Mouse (Mus musculus) spleen, adult 12 weeks (tissue): ENCODE measurements around the gene Syne3.
A peak's percentile ranks its signal among the peaks of the same experiment; 100 is the strongest.

Experiments
- DNase-seq: peaks from one replicate; pipeline ENCODE4 v3.0.0; 2022; ENCODE audit warnings: low spot score

Syne3 gene

GRCm38 (mm10) chr12:105009370-105010212, at the start of gene Syne3:
Syne3 (minus strand) TSS chr12:105009809.
- DNase-seq: peak; percentile 83

- DNase-seq: no peak
Measured at GRCm38 (mm10) chr12:105055308-105055707, 45.7 kb upstream of the Syne3 start.

GRCm38 (mm10) chr12:105054041-105054440, 44.4 kb upstream of the Syne3 start:
- no peak for DNase-seq

GRCm38 (mm10) chr12:105050898-105051297, 41.3 kb upstream of the Syne3 start:
- DNase-seq: peak; percentile 54

- no peak for DNase-seq
Measured at GRCm38 (mm10) chr12:105049813-105050212, 40.2 kb upstream of the Syne3 start.

GRCm38 (mm10) chr12:105048301-105048863, 38.8 kb upstream of the Syne3 start:
- DNase-seq: no peak

GRCm38 (mm10) chr12:105044775-105045174, 35.2 kb upstream of the Syne3 start:
- no peak for DNase-seq

GRCm38 (mm10) chr12:105043081-105043480, 33.5 kb upstream of the Syne3 start:
- no peak for DNase-seq

GRCm38 (mm10) chr12:105040950-105041349, 31.3 kb upstream of the Syne3 start:
- DNase-seq: peak; percentile 68

- DNase-seq: no peak
Measured at GRCm38 (mm10) chr12:105039578-105040289, 30.1 kb upstream of the Syne3 start.

- DNase-seq: peak; percentile 63
Measured at GRCm38 (mm10) chr12:105038918-105039317, 29.3 kb upstream of the Syne3 start.

- DNase-seq: no peak
Measured at GRCm38 (mm10) chr12:105038211-105038610, 28.6 kb upstream of the Syne3 start.

- DNase-seq: peak; percentile 64
Measured at GRCm38 (mm10) chr12:105034130-105034769, 24.6 kb upstream of the Syne3 start.

- no peak for DNase-seq
Measured at GRCm38 (mm10) chr12:105032832-105033775, 23.5 kb upstream of the Syne3 start.

GRCm38 (mm10) chr12:105032147-105032831, 22.7 kb upstream of the Syne3 start, which contains the start of gene Glrx5:
Glrx5 (plus strand) TSS chr12:105032688.
- peak; percentile 94 for DNase-seq

- no peak for DNase-seq
Measured at GRCm38 (mm10) chr12:105031081-105032058, 21.8 kb upstream of the Syne3 start.

GRCm38 (mm10) chr12:105029890-105030289, 20.3 kb upstream of the Syne3 start:
- no peak for DNase-seq

GRCm38 (mm10) chr12:105027323-105027991, 17.8 kb upstream of the Syne3 start:
- DNase-seq: peak; percentile 86
